Mouse (Mus musculus) gastrocnemius, postnatal 36 days (tissue): ENCODE data around the gene Ppia. TPM values are rescaled to one million over a fixed set of nuclear protein-coding genes. Genes with fewer than 3 reads are reported as not detected.
"Not testable (repeated sequence)": the region's sequence is repeated elsewhere in the genome, so short reads cannot be mapped to it uniquely, and the experiment has no call there.

Experiments
- DNase-seq, 2 experiments: peaks; one replicate each; pipeline ENCODE4 v3.0.0; 2022
- intact Hi-C: fragments of 180-260 bp; cut with DNase I; formaldehyde crosslinking; loops from one replicate; pipeline ENCODE4 v1.15.1; 2025
- long read RNA-seq, 2 experiments: library from polyadenylated mRNA; stranded (forward); transcript quantifications; one replicate each; pipeline ENCODE4 v2.0.0; 2021
- total RNA-seq, 2 experiments: library from RNA; stranded (reverse); gene quantifications; 2 replicates each; pipeline ENCODE4 v1.2.3; 2021

The Ppia gene
- total RNA-seq: 100 to 1,000 TPM; 206 to 211 TPM
- long read RNA-seq, experiment 1, transcript Ppia-202 (5 exons, 1,170 nt): major isoform, 276 of 284 reads
- long read RNA-seq, experiment 1, partial matches to known transcripts: 5 of 284 reads
- long read RNA-seq, experiment 1, other reads (novel, unspliced or antisense): 0 of 284 reads
- long read RNA-seq, experiment 2, transcript Ppia-202 (5 exons, 1,170 nt): major isoform, 256 of 267 reads
- long read RNA-seq, experiment 2, partial matches to known transcripts: 9 of 267 reads
- long read RNA-seq, experiment 2, other reads (novel, unspliced or antisense): 1 of 267 reads

- intact Hi-C loops: no loop called here
- DNase-seq: no peak
Observed at GRCm38 (mm10) chr11:6414751-6415550, at the start of gene Ppia. Gene Ppia, plus strand, starts transcription at chr11:6415443.

DNA sequence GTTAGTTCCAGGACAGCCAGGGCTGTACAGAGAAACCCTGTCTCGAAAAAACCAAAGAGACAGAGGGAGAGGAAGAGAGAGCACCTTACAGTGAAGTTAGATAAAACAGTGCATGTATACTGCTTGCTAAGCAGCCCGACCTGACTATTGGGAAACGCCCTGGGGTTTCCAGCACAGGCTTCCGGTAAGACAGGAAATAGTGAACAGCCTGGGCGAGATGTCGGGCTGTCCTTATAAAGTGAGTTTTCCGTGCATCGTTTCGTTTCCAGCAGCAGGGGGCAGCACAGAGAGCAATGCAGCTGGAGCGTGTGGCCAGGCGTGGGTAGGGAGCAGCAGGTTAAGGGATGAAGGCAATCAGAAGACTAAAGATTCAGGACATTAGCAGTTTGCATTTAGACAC, 49.4 kb upstream of the Ppia start:
- intact Hi-C loops: loop anchor here (5.0 kb wide), 1 partner anchor 36 kb away; no protein-coding TSS in a partner anchor
- peak; percentile 66 to 68 for DNase-seq

GRCm38 (mm10) chr11:6366434-6366833, 48.8 kb upstream of the Ppia start:
- intact Hi-C loops: loop anchor here (5.0 kb wide), 1 partner anchor 36 kb away; no protein-coding TSS in a partner anchor
- DNase-seq: no peak

DNA sequence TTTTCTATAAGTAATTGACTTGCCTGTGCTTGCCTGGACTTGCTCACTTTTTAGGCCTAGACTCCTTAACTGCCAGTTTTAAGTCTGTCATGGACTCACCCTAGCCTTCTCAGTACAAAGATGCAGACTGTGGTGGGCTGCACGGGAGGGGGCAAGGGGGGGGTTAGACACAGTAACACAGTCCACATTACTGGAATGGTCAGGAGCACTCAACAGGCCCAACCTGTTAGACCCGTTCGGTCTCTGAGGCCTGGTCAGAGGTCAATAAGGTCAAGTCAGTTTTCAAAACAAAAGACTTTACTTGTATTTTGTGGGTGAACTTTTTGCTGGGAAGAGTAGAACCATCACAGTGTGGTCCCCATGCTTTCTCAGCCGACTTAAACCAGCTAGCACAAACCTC, 48.1 kb upstream of the Ppia start:
- DNase-seq: no peak
- intact Hi-C loops: loop anchor here (5.0 kb wide), 1 partner anchor 35 kb away; no protein-coding TSS in a partner anchor

- DNase-seq: not testable (repeated sequence)
- intact Hi-C loops: loop anchor here (5.0 kb wide), 1 partner anchor 34 kb away; no protein-coding TSS in a partner anchor
Observed at GRCm38 (mm10) chr11:6367986-6368385, 47.3 kb upstream of the Ppia start.

DNA sequence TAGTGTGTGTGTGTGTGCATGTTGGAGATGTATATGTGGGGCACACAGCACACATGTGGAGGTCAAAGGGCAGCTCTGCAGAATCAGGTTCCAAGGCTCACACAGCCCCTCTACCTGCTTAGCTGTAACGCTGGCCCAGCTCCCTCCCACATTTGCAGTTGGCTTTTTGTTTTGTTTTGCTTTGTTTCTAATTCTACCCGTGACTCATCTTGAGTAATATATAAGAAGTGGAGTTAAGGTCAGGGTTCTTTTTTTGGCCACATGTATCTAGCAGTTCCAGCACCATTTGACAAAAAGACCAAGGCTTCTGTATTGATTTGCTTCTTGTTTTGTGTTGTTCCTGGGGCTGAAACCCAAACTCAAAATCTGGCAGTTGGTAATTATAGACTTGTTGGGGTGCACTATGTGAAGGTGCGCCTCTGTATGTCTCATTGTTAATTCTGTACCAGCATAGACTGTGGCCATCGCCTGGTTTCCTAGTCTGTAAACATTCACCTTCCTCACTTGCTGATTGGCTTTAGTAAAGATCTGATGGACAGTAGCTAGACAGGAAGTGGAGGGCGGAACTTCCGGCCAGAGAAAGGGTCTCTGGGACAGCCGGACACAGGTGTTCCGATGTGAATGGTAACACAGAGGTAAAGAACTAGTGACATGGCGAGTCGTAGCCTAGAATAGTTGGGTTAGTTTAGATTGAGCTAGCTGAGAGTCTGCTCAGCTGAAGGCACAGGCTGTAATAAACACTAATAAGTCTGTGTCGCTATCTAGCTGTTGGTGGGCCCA, 43.7 kb upstream of the Ppia start:
- intact Hi-C loops: no loop called here
- DNase-seq: no peak

- intact Hi-C loops: no loop called here
Observed at GRCm38 (mm10) chr11:6372784-6373183, 42.5 kb upstream of the Ppia start.

GRCm38 (mm10) chr11:6380916-6381315, 34.3 kb upstream of the Ppia start:
- no peak for DNase-seq
- intact Hi-C loops: no loop called here

More at GRCm38 (mm10) chr11:6372784-6373183, 42.5 kb upstream of the Ppia start:
- no peak for DNase-seq

GRCm38 (mm10) chr11:6388126-6388725, 27.0 kb upstream of the Ppia start:
- DNase-seq: no peak
- intact Hi-C loops: no loop called here

DNA sequence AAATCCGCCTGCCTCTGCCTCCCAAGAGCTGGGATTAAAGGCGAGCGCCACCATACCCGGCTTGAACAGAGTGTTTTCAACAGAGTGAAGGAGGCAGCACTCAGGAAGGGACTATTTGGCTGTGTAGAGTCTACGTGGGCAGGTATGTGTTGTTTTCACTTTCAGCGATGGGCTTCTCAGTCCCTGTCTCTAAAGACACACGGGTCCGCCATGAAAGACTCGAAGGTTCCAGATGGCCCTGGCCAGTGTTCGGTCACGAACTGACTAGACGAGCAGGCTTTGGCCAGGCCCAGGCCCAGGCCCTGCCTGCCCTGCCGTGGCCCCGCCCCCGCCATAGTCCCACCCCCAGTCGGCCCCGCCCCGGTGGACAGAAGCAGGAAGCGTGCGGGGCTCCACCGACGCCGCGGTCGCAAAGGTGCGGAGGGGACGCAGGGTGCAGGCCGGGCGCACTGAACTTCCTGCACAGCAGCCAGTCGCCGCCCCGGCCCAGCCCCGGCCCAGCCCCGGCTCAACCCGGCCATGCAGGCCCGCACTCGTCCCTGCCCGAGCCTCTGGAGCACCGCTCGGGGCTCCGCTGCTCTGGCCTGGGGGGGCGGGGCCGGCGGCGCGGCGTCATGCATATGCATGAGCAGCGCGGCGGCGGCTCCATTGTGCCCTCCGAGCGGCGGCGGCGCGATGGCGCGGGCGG, 26.4 kb upstream of the Ppia start, which contains the start of gene Zmiz2:
Gene Zmiz2, plus strand, starts transcription at position 349 of the 688 bp plus-strand sequence.
- intact Hi-C loops: no loop called here
- DNase-seq: peak; percentile 93 to 95

GRCm38 (mm10) chr11:6389483-6389921, 25.7 kb upstream of the Ppia start:
- intact Hi-C loops: no loop called here
- no peak for DNase-seq

- DNase-seq: no peak
- intact Hi-C loops: no loop called here
Observed at GRCm38 (mm10) chr11:6390376-6391053, 24.7 kb upstream of the Ppia start.

GRCm38 (mm10) chr11:6391516-6392276, 23.5 kb upstream of the Ppia start:
- DNase-seq: no peak
- intact Hi-C loops: no loop called here

DNA sequence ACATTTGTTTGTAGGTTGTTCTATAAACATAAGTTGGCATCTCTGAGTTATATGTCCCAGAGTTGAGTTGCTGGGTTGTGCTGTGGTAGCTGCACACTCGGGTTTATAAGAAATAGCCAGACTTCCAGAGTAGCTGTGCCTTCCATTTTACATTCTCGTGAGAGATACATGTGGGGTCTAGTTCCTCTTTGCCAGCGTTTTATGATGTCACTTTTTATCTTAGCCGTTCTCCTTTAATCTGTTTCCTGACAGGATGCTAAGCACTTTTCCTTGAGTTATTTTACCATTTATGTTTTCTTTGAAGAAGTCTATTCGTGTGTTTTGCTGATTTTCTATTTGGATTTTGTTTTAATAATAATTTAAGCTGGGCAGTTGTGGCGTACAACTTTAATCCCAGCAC, 22.4 kb upstream of the Ppia start:
- intact Hi-C loops: no loop called here
- no peak for DNase-seq

- intact Hi-C loops: no loop called here
- DNase-seq: no peak
Observed at GRCm38 (mm10) chr11:6393866-6394265, 21.4 kb upstream of the Ppia start.

- DNase-seq: no peak
- intact Hi-C loops: no loop called here
Observed at GRCm38 (mm10) chr11:6395565-6395964, 19.7 kb upstream of the Ppia start.

GRCm38 (mm10) chr11:6398141-6398540, 17.1 kb upstream of the Ppia start:
- no peak for DNase-seq
- intact Hi-C loops: no loop called here
